Mouse (Mus musculus): Measurements from ENCODE around the gene Eif4e.
"Not testable (repeated sequence)": the region's sequence is repeated elsewhere in the genome, so short reads cannot be mapped to it uniquely, and the experiment has no call there.

Eif4e gene

DNA sequence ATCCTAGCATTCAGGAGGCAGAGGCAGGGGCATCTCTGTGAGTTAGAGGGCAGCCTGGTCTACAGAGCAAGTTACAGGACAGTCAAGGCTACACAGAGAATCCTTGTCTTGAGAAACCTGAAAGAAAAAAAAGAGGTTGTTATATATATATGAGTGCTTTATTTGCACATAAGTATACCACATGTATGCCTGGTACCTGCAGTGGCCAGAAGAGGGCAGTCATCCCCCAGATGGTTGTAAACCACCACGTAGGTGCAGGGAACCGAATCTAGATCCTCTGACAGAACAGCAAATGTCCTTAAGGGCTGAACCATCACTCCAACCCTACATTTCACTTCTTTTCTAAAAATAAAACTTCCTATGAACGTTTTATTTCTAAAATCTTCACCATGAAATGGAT lies 8.1 kb upstream of the Eif4e start:
- in situ Hi-C loops (cut with MboI): no loop called here

DNA sequence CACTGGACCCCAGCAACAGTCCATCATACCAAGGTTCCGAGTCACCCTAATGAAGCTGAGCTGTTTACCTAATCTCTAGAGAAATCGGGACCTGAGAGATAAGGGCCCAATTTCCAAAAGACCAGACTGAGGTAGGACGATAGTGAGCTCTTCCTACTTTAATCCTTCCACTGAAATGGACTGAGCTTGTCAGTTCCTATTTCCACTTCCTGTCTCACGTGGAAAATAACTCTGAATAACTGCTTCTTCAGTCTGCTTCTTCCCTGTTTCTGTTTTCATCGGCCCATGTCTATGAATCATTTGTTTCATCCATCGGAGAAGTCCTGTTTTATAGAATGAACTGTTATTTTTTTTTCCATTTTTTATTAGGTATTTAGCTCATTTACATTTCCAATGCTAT lies 6.8 kb upstream of the Eif4e start:
- in situ Hi-C loops (cut with MboI): no loop called here

DNA sequence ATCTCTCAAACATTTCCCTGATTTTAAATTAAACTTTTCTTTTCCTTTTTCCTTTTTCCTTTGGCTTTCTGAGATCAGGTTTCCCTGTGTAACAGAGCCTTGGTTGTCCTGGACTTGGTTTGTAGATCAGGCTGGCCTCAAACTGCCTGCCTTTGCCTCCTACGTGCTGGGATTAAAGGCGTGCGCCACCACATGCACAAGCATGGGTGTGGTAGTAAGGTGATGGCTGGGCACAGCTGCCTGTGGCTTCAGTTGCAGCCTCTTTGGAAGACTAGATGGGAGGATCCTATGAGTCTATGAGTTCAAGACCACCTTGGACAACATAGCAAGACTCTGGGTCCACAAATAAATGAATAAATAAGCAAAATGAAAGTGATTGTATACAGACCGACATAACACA lies 2.0 kb upstream of the Eif4e start:
- in situ Hi-C loops (cut with MboI): no loop called here

DNA sequence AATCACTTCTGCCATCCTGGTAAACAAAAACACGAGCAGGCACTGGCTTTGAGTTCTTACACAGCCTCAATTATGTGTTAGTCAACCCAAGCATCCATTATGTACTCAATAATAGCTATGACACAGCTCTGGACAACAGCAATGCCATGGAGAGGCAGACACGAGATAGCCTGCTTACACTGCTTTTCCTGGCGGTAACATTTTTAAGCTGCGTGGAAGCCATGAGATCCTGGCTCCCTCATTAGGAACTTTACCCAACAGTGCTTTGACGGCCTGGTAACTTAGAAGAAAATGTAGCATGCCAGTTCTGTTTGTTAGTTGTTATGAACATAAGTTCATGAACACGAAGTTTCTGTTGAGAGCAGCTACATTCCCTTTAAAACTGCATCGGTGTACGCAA lies 485 bp upstream of the Eif4e start:
- in situ Hi-C loops (cut with MboI): no loop called here

DNA sequence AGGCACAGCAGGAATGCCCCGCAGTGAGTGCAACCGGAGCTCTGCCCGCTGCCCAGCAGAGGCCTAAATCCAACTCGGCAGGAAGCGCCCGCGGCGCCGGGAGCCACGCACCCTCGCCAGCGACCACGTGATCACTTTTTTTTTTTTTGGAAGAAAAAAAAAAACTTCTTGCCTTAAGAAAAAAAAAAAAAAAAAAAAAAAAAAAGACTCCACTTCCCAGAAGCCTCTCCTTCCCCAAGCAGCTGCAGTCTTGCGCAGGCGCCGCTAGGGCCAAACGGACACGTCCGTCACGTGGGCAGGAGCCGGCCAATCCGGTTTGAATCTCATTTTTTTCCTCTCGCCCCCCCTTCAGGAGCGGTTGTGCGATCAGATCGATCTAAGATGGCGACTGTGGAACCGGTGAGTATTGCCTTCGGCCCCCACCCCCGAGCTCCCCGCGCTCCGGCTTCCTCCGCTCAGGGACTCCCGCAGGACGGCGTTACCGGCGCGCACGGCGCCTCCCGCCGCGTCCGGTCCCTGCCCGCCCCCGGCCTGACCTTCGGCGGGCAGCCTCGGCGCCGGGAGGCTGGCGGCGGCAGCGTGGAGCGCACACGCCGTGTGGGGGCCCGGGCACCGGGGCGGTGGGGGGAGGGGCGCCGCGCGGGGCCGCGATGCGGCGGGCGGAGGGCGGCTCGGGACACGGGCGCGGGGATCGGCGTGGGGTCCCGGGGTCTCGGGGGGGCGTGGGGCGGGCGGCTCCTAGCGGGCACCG lies 1.1 kb downstream of the Eif4e start:
- in situ Hi-C loops (cut with MboI): no loop called here

DNA sequence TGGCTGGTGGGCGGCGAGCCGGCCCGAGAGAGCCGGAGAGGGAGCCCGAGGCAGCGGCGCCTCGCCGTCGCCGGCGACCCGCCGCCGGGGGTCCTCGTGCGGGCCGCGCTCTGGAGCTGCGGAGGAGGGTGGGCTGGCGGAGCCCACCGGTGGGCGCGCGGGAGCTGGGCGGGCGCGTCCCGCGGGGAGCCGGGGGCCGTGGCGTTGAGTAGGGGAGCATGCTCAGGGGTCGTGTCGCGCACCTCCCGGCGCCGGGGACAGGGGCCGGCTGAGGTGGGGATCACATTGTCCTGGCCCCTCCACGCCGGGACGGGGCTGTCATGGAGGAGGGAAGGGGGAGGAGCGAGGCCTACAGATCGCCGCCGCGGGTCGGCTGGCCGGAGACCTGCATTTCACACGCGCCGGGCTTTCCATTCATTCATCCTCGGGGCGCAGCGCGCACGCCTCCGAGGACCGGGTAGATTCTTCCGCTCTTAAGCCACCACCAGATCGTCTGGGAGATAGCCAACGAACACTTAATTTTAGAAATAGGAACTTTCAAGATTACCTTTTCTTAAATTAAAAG lies 1.8 kb downstream of the Eif4e start:
- in situ Hi-C loops (cut with MboI): no loop called here

DNA sequence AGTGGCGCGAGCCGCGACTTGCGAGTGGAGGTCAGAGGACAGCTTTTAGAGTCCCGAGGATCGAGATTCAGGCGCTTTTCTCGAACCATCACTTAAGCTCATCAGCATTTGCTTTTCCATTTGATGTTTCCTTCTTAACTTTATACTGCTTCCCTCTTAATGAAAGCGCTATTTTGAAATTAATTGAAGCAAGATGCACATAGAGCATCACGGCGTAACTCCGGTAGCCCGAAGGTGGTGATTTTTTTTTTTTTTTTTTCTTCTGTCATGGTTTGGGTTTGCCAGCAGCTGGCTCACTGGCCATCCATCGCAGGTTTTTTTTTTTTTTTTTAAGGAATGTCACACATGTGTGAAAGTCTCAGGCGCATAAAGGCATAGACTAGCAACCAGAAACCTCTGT lies 2.3 kb downstream of the Eif4e start:
- in situ Hi-C loops (cut with MboI): no loop called here

DNA sequence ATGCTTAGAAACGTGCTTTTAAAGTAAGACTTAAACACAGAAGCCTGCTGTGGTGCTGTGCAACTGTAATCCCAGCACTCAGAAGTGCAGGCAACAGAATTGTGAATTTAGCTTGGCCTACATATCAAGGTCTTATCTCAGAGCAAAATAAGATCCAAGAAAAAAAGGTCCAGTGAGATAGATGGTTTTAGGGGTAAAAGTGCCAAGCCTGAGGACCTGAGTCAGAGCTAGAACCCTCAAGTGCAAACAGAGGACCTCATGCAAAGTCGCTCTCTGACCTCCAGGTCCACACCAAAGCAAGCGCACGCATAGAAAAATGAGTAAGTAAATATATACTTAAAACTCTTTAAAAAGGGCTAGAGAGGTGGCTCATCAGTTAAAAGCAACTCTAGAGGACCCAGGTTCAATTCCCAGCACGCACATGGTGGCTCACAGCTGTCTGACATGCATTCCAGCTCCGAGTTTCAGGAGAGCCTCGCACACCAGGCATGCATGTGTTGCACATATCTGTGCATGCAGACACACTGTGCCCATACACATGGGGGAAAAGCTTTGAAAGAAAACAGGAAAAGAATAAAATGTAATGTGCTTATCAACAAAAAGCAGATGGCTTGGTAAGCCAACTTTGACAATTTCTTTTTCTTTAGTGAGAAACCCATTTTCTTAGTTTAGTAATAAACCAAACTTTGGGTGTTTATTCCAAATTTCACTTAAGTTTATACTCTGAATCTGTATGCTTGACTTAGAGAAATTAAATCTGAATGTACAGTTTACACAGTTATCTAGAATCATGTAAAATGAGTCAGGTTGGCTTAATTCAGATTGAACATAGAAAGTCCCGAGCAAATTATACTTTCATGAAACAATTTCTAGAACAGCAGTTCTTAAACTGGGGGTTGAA lies 4.8 kb downstream of the Eif4e start:
- in situ Hi-C loops (cut with MboI): no loop called here

DNA sequence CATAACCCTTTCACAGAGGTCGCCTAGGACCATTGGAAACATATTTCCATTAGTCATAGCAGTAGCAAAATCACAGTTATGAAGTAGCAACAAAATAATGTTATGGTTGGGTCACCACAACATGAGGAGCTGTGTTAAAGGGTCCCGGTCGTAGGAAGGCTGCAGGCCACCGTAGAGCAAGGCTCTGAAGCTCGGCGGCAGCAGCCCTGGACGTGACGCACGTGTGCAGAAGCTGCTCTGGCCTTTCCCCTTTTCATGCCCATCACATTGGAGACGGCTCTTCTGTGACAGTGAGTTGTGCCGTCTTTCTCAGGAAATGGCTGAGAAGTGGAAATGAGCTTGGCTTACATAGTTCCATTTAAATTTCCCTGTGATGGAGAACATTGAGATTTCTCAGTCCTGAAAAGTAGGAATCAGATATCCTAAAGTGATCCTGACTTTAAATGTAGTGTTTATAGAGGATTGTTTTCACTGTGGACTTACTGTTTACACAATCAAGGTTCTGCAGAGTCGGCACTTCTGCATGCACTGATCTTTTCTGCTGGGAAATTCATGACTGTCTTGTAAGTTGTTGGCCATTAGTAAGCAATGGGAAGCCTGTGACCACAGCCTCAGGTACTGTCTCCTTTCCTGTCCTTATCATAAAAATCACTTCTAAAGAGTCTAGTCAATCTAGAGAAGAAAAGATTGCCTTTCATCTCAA lies 5.7 kb downstream of the Eif4e start:
- in situ Hi-C loops (cut with MboI): no loop called here

DNA sequence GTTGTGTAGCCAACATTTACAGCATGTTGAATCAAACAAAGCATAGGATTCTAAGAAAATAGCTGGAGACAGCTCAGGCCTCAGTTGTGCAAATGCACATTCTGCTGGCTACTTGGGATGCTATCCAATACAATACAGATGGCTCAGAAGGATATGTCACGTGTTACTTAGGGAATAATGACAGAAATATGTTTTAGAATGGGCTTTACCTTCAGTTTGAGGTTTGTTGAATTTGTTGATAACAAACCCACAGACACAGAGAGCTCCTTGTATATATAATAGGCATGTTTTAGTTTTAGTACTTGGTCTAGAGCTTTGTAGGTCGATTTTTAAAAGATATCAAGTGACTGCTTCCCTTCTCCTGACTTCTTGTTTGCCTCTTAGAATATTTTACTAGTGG lies 6.8 kb downstream of the Eif4e start:
- in situ Hi-C loops (cut with MboI): no loop called here

DNA sequence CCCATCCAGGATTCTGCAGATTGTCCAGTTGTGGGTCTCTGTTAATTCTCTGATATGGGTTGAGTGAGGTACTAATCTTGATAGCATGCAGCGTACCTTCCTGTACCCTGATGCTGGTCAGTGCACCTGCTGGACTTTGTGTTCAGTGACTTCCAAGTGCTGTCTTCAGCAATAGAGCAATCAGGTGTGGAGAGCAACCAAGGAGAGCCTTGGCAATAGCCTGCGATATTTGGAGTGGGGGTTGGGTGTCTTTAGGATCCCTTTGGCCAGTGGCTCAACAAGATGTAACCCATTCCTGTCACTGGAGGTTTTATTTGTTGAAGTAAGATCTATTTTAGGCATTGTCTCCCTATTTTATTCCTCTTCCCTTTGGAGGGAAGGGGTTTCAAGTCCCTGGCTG lies 10.1 kb downstream of the Eif4e start:
- in situ Hi-C loops (cut with MboI): no loop called here

DNA sequence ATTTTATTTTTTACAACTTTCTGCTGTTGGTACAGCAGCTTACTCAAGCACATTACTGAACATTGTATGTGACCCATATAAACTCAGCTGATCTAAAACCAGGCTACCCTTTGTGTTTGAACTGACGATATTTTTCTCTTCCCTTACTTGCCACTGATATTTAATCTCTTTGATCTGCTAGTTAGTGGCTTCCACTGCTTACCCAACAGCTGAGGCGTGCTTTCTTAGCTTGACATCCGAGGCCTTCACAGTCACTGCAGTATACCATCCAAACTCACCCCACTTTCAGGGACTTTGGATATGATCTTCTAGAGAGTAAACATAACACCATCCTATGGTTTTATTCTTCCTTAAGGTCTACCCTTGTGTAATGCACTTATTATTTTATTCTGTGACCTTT lies 16.6 kb downstream of the Eif4e start:
- in situ Hi-C loops (cut with MboI): no loop called here

DNA sequence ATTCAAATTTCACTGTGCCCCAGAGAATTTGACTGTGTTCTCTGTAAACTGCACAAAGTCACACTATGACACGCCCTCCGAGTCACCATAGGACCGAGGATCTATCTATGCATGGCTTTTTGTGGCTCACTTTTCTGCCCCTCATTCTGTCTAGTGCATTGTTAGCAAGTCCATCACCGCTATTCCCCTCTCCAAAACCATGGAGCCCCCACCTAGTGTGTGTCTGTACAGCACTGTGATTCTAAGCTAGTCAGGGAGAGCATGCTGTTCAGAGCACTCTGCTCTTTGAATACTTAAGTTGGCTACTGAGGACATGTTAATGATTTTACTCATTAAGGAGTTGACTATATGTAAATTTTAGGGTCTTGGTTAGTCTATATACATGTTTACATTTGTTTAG lies 18.1 kb downstream of the Eif4e start:
- in situ Hi-C loops (cut with MboI): no loop called here

DNA sequence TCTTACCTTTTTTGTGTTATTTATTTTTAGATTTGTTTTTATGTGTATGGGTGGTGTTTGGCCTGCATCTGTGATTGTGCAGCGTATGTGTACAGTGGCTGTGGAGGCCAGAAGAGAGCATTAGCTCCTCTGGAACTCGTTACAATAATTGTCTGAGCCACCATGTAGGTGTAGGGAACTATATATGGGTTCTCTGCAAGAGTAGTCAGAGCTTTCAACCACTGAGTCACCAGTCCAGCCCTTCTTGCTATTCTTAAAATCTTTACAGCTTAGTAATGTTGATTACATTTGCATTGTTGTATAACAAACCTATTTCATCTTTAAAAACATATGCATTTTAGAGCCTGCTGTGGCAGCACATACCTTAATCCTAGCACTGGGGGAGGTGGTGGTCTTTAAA lies 20.7 kb downstream of the Eif4e start:
- in situ Hi-C loops (cut with MboI): no loop called here

DNA sequence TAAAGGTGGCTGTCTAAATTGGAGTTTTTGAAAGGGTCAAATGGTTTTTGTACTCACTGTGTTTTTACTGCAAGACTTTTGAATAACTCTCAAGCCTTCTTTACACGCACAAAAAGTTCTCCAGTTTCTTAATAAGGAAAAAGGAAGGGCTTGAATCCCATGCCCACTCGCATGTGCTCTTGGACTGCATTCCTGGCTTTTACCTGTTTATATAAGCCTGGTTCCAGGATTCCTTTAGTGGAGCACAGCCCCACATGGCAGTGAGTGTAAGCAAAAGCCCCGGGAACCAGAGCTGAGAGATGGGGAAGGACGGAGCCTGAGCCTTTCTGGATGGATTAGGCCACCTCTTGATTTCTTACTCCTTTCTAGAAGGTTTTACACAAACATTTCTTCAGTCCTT lies 23.1 kb downstream of the Eif4e start:
- in situ Hi-C loops (cut with MboI): no loop called here

DNA sequence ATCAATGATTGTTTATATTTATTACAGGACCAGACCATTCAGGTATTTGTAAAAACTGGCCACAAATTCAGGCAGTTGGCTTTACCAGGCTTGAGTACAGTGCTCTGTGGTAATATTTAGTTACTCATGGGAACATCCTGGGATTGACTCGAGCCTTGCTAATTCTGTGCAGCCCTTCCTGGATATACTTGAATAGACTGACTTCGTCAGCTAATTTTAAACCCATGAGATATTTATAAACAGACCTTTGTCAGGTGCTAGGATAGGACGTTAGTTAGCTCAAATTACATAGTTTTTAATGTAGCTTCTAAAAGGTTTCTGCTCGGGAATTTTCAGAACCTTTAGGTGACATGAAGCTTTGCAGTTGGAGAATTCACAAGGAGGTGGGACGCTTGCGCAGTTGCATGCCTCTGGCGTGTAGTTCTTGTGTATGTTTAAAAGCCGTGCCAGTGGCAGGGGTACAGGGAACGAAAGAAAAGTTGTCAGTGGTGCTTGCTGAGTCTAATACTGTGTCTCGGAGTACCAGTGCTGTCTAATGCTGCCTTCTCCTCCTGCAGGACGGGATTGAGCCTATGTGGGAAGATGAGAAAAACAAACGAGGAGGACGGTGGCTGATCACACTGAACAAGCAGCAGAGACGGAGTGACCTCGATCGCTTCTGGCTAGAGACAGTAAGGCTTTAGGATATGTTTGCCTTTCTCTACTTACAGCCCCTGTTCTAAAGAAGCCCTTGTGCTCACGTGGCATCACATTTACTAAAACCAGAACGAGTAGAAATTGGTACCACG lies 24.6 kb downstream of the Eif4e start:
- in situ Hi-C loops (cut with MboI): no loop called here

DNA sequence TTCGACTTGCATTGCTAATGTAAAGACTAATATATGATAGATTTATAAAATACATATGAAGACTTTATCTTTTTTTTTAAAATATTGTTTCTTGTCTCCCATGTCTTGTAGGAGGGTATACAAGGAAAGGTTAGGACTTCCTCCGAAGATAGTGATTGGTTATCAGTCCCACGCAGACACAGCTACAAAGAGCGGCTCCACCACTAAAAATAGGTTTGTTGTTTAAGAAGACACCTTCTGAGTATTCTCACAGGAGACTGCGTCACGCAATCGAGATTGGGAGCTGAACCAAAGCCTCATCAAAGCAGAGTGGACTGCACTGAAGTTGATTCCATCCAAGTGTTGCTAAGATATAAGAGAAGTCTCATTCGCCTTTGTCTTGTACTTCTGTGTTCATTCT lies 29.3 kb downstream of the Eif4e start:
- in situ Hi-C loops (cut with MboI): not testable (repeated sequence)

DNA sequence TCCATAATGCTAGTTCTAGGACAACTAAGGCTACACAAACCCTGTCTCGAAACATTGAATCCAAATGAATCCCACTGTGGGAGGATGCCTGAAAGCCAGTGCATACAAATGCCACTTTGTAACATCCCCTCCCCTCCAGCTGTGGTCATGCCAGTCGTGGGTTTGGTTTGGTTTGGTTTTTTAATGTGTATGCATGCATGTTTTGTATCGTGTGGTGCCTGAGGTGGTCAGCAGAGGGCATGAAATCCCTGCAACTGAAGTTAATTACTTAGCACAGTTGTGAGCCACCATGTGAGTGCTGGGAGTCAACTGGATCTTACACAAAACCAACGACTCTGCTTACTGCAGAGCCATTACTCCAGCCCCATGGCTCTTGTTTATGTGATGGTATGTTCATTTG lies 32.5 kb downstream of the Eif4e start:
- in situ Hi-C loops (cut with MboI): no loop called here

DNA sequence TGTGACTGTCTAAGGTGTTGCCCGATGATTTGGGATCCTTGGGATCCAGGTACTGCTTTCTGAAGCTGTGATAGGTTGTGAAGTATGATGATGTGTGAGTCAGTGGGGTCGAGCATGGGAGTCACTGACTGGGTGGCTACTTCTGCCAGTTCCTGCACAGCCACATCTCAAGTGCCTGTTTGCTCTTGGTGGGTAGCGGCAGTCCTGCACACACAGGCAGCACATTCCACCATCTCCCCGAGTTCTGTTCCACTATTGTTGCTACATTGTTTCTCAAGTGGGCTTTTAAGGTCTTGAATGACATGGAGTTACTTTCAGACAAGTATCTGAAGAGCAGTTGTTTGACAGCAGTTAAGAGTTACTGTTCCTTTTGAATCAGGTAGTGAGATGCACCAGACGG lies 34.3 kb downstream of the Eif4e start:
- in situ Hi-C loops (cut with MboI): no loop called here

DNA sequence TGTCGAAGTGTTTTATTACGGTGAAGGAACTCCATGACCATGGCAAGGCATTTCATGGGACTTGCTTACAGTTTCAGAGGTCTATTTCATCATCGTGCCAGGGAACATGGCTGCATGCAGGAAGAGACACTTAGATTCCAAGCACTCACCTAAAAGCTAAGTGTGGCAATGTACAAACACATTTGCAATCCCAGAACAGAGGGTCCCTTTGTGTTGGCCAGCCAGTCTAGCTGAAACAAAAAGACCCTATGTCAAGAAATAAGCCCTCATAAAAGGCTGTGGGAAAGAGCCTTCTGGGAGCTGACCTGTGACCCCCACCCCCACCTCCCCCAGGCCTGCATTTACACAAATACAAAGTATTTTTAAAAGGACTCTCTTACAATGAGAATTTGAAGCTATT lies 34.9 kb downstream of the Eif4e start:
- in situ Hi-C loops (cut with MboI): no loop called here

DNA sequence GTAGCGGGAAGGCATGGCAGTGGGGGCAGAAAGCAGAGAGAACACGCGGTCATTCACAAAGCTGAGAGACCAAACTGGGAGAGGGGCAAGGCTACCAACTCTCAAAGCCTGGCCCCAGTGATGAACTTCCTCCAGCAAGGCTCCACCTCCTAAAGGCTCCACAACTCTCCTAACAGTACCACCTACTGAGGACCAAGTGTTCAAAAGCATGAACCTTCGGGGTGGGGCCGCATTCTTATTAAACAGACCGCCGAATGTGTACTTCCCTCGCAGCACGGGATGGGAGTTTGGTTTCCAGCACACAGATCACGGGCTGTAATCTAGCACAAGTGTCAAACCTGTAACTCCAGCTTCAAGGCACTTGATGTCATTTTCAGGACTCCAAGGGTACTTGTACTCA lies 52.9 kb downstream of the Eif4e start:
- in situ Hi-C loops (cut with MboI): no loop called here

DNA sequence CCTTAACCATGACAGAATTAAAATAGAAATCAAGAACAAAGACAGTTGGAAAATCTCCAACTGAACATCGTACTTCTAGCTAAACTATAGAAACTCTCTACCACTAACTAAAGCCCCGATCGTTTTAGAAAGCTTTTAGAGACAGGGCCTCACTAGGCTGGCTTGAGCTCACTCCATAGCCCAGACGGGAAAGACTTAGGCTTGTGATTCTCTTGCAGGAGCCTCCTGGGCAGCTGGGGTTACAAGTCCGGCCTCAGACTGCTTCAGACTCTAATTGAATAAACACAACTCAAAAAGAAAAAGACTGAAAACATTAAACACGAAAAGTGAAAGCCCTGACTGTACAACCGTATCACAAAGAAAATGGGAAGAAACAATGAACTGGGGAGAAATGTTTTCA lies 60.2 kb downstream of the Eif4e start:
- in situ Hi-C loops (cut with MboI): no loop called here
